Mouse (Mus musculus): ENCODE results near the gene Ercc6. TPM values are rescaled to one million over a fixed set of nuclear protein-coding genes. Genes with fewer than 3 reads are reported as not detected.

Ercc6 gene
- polyA plus RNA-seq, 1 experiment from 2014 or later: 18.8 TPM

DNA sequence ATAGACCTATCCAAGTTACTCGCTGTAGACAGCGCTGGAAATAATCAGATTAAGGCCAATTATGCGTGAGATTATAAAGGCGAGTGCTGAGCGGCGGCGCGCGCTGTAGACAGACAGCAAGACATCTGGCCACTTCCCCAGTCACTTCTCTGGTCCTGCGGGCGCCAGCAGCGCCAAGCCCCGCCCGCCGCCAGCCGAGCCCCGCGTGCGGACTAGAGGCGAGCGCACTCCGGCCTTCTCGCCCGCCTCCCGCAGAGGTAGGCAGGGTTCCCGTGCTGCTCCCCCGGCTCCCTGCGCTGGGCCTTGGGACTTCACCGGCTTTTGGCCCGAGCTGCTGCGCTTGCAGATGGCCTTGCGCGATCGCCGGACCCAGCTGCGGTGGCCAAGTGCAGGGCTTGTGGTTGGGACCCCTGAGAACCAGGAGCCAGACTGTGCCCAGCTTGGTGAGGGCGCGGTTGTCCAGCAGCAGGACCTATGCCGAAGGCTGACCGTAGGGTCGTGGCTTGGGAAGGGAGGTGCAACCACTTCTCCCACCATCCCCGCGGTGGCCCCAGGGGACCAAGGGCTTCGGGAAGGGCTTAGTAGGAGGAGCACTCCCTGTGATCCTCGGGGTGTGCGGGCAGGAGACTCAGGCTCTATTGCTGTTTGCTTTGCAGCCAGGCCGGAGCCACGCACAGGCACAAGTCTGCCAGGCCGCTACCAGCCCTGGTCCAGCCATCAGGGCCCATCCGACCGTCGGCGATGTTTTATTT lies 86.1 kb downstream of the Ercc6 start, which contains the start of gene Prrxl1:
Gene Prrxl1 (plus strand): TSS at position 118 of the 752 bp plus-strand sequence.
- peak within 1 kb of the TSS; percentile 23; the same call in 1 of the 2 replicates for H3K4me3 ChIP-seq (ENCODE audit: low read depth, low read length)
- H3K4me1 ChIP-seq (replicated peaks; ENCODE audit: control insufficient read depth, insufficient read depth, low read length): no peaks in the 10 kb centered on the region; the same call in 1 of the 2 replicates
- H3K9ac ChIP-seq (ENCODE audit: low read depth, low read length): no peak within 1 kb of the TSS
- WGBS: 3% methylated on average over 53 of the region's 53 CpGs
- peak within 1 kb of the TSS; percentile 30 for H3K4me2 ChIP-seq
- H3K27ac ChIP-seq (ENCODE audit: low read depth, low read length): no peak within 1 kb of the TSS
- H3K9me3 ChIP-seq (ENCODE audit: control insufficient read depth, low read length): no peaks in the 10 kb centered on the region
- DNase-seq (ENCODE audit: low spot score) (peak; percentile 39), ATAC-seq (replicated peaks; ENCODE audit: low FRiP score) (no peak)
- no peaks in the 10 kb centered on the region for H3K36me3 ChIP-seq (ENCODE audit: control insufficient read depth, insufficient read depth, low read length)
- peaks cover 79% of the 10 kb centered on the region for H3K27me3 ChIP-seq (replicated peaks; ENCODE audit: control insufficient read depth, insufficient read depth, low read length)

DNA sequence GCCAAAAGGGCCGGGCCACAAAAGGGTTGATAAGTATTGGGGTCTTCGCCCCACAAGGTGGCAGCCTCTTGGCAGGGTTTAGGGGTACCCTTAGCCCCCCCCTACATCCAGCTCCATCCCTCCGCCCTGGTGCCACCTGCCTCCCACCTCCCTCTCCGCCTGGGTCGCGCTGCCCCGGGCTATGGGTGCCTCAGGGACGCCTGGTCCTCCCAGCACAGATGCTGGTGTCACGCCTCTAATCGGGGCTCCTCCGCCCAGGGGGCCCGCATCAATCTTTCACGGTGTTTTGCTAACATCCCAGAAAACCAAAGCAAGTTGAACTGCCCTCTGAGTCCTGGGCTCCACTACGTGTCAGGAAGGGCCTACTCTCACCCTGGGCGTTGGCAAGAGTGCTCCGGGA lies 86.8 kb downstream of the Ercc6 start:
- H3K4me2 ChIP-seq: no peak overlapping the region
- DNase-seq (ENCODE audit: low spot score): no peak
- 7% methylated on average over 16 of the region's 16 CpGs for WGBS
- H3K9me3 ChIP-seq (ENCODE audit: control insufficient read depth, low read length): no peaks in the 10 kb centered on the region
- H3K4me3 ChIP-seq (ENCODE audit: low read depth, low read length): no peak overlapping the region
- no peak overlapping the region for H3K9ac ChIP-seq (ENCODE audit: low read depth, low read length)
- ATAC-seq (replicated peaks; ENCODE audit: low FRiP score): no peak
- H3K36me3 ChIP-seq (ENCODE audit: control insufficient read depth, insufficient read depth, low read length): no peaks in the 10 kb centered on the region
- H3K4me1 ChIP-seq (replicated peaks; ENCODE audit: control insufficient read depth, insufficient read depth, low read length): no peaks in the 10 kb centered on the region; the same call in 1 of the 2 replicates
- H3K27me3 ChIP-seq (replicated peaks; ENCODE audit: control insufficient read depth, insufficient read depth, low read length): peaks cover 73% of the 10 kb centered on the region
- H3K27ac ChIP-seq (ENCODE audit: low read depth, low read length): no peak overlapping the region

DNA sequence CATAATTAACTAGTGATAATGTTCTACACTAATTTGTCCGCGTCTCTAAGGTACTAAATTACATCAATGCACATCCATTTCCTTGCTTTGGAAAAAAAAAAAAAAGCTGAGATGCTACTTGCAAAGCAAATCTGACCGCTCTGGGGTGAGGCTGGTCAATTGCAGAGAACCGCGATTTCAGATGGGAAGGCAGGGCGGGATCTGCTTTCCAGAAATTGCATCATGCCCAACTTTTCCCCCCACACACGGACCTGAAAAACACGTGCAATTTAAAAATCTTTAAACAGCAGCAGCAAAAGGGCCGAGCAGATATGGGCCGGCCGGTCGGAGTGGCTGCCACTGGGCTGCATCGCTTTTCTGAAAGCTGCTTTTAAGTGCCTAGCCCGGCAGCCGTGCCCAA lies 92.2 kb downstream of the Ercc6 start:
- ATAC-seq (replicated peaks; ENCODE audit: low FRiP score): no peak
- WGBS: 60% methylated on average over 15 of the region's 15 CpGs

GRCm38 (mm10) chr14:32606316-32606715 lies 93.0 kb downstream of the Ercc6 start:
- Histone ChIP-seq H3K9me3 (ENCODE audit: control insufficient read depth, low read length) (no peaks in the 10 kb centered on the region), H3K4me3 (ENCODE audit: low read depth, low read length) (no peak overlapping the region), H3K4me1 (replicated peaks; ENCODE audit: control insufficient read depth, insufficient read depth, low read length) (no peaks in the 10 kb centered on the region), H3K27ac (ENCODE audit: low read depth, low read length) (no peak overlapping the region), H3K4me2 (no peak overlapping the region), H3K27me3 (replicated peaks; ENCODE audit: control insufficient read depth, insufficient read depth, low read length) (peaks cover 12% of the 10 kb centered on the region), H3K9ac (ENCODE audit: low read depth, low read length) (no peak overlapping the region), H3K36me3 (ENCODE audit: control insufficient read depth, insufficient read depth, low read length) (no peaks in the 10 kb centered on the region)
- 78% methylated on average over 8 of the region's 8 CpGs for WGBS
- ATAC-seq (replicated peaks; ENCODE audit: low FRiP score): no peak
- no peak for DNase-seq (ENCODE audit: low spot score)

More for the DNA sequence above, 92.2 kb downstream of the Ercc6 start:
- Histone ChIP-seq H3K27ac (ENCODE audit: low read depth, low read length) (no peak overlapping the region), H3K9ac (ENCODE audit: low read depth, low read length) (no peak overlapping the region), H3K4me1 (replicated peaks; ENCODE audit: control insufficient read depth, insufficient read depth, low read length) (no peaks in the 10 kb centered on the region), H3K27me3 (replicated peaks; ENCODE audit: control insufficient read depth, insufficient read depth, low read length) (peaks cover 20% of the 10 kb centered on the region), H3K36me3 (ENCODE audit: control insufficient read depth, insufficient read depth, low read length) (no peaks in the 10 kb centered on the region), H3K4me2 (no peak overlapping the region), H3K9me3 (ENCODE audit: control insufficient read depth, low read length) (no peaks in the 10 kb centered on the region), H3K4me3 (ENCODE audit: low read depth, low read length) (no peak overlapping the region)
- DNase-seq (ENCODE audit: low spot score): no peak

GRCm38 (mm10) chr14:32609392-32609791 lies 96.1 kb downstream of the Ercc6 start:
- ATAC-seq (replicated peaks; ENCODE audit: low FRiP score) (no peak), DNase-seq (ENCODE audit: low spot score) (no peak)
- H3K27ac ChIP-seq (ENCODE audit: low read depth, low read length): no peak overlapping the region
- H3K9me3 ChIP-seq (ENCODE audit: control insufficient read depth, low read length): no peaks in the 10 kb centered on the region
- H3K27me3 ChIP-seq (replicated peaks; ENCODE audit: control insufficient read depth, insufficient read depth, low read length): no peaks in the 10 kb centered on the region
- no peak overlapping the region for H3K4me2 ChIP-seq
- no peak overlapping the region for H3K9ac ChIP-seq (ENCODE audit: low read depth, low read length)
- H3K4me1 ChIP-seq (replicated peaks; ENCODE audit: control insufficient read depth, insufficient read depth, low read length): no peaks in the 10 kb centered on the region
- 21% methylated on average over 3 of the region's 3 CpGs for WGBS
- no peaks in the 10 kb centered on the region for H3K36me3 ChIP-seq (ENCODE audit: control insufficient read depth, insufficient read depth, low read length)
- no peak overlapping the region for H3K4me3 ChIP-seq (ENCODE audit: low read depth, low read length)

DNA sequence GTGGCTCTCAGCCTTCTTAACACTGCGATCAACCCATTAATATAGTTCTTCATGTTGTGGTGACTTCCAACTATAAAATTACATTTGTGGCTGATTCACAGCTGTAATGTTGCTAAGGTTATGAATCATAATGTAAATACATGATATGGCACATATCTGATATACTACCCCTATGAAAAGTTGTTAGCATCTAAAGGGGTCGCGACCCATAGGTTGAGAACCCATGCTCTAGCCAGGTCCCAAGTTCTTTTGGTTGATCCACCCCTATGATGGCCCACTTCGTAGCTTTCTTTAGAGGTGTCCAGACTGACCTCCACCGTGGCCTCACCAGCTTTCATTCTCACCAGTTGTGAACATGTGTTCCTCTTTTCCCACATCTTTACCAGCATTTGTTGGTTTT lies 103.9 kb downstream of the Ercc6 start:
- Histone ChIP-seq H3K4me1 (replicated peaks; ENCODE audit: control insufficient read depth, insufficient read depth, low read length) (no peaks in the 10 kb centered on the region), H3K4me2 (no peak overlapping the region), H3K27me3 (replicated peaks; ENCODE audit: control insufficient read depth, insufficient read depth, low read length) (no peaks in the 10 kb centered on the region), H3K9ac (ENCODE audit: low read depth, low read length) (no peak overlapping the region), H3K4me3 (ENCODE audit: low read depth, low read length) (no peak overlapping the region), H3K9me3 (ENCODE audit: control insufficient read depth, low read length) (no peaks in the 10 kb centered on the region), H3K36me3 (ENCODE audit: control insufficient read depth, insufficient read depth, low read length) (no peaks in the 10 kb centered on the region), H3K27ac (ENCODE audit: low read depth, low read length) (no peak overlapping the region)
- DNase-seq (ENCODE audit: low spot score) (no peak), ATAC-seq (replicated peaks; ENCODE audit: low FRiP score) (no peak)
- WGBS: 74% methylated on average over 5 of the region's 5 CpGs

- DNase-seq (ENCODE audit: low spot score): no peak
- Histone ChIP-seq H3K4me2 (no peak overlapping the region), H3K36me3 (ENCODE audit: control insufficient read depth, insufficient read depth, low read length) (no peaks in the 10 kb centered on the region), H3K4me1 (replicated peaks; ENCODE audit: control insufficient read depth, insufficient read depth, low read length) (no peaks in the 10 kb centered on the region), H3K9ac (ENCODE audit: low read depth, low read length) (no peak overlapping the region), H3K9me3 (ENCODE audit: control insufficient read depth, low read length) (no peaks in the 10 kb centered on the region), H3K27ac (ENCODE audit: low read depth, low read length) (no peak overlapping the region), H3K27me3 (replicated peaks; ENCODE audit: control insufficient read depth, insufficient read depth, low read length) (no peaks in the 10 kb centered on the region), H3K4me3 (ENCODE audit: low read depth, low read length) (no peak overlapping the region)
- WGBS: 42% methylated on average over 3 of the region's 3 CpGs
- no peak for ATAC-seq (replicated peaks; ENCODE audit: low FRiP score)
Observed at GRCm38 (mm10) chr14:32624245-32624644, 110.9 kb downstream of the Ercc6 start.

DNA sequence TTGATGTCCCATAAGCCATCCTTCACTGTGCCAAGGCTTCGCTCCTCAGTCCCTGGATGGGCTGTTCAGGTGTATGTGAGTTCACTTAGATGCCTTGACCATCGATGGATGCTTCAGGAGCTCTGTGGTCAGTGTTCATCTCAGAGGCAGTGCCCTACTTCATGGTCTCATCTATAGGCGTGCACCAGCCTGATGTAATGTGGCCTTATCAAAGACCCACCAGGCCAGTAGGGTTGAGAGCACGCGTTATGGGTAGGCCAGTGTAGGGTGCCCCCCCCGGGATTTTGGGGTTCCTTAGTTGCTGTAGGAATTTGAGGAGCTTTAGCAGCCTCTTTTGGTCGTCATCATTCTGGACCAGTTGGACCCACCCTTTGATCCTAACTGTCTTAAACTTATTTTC lies 111.5 kb downstream of the Ercc6 start:
- no peaks in the 10 kb centered on the region for H3K9me3 ChIP-seq (ENCODE audit: control insufficient read depth, low read length)
- no peak for DNase-seq (ENCODE audit: low spot score)
- H3K36me3 ChIP-seq (ENCODE audit: control insufficient read depth, insufficient read depth, low read length): no peaks in the 10 kb centered on the region
- H3K4me1 ChIP-seq (replicated peaks; ENCODE audit: control insufficient read depth, insufficient read depth, low read length): no peaks in the 10 kb centered on the region
- H3K27me3 ChIP-seq (replicated peaks; ENCODE audit: control insufficient read depth, insufficient read depth, low read length): no peaks in the 10 kb centered on the region
- H3K4me2 ChIP-seq: no peak overlapping the region
- no peak overlapping the region for H3K4me3 ChIP-seq (ENCODE audit: low read depth, low read length)
- no peak for ATAC-seq (replicated peaks; ENCODE audit: low FRiP score)
- 76% methylated on average over 7 of the region's 7 CpGs for WGBS
- H3K9ac ChIP-seq (ENCODE audit: low read depth, low read length): no peak overlapping the region
- H3K27ac ChIP-seq (ENCODE audit: low read depth, low read length): no peak overlapping the region

DNA sequence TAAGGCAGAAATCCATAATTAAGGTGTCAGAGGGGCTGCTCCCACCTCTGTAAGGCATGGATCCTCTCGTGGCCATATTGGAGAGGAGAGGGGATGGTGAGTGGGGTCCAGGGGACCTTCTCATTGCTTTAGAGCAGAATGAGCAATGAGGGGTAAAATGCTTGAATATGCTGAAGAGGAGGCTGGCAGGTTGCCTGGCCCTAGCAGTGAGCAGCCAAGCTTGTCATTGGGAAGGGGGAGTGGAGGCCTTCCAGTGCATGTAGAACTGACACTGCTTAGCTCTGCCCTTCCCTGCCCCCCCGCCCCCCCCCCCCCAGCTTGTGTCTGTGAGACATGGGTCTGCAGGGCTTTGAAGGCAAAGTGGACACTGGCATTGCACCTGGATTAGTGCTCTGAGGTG lies 114.0 kb downstream of the Ercc6 start:
- no peaks in the 10 kb centered on the region for H3K9me3 ChIP-seq (ENCODE audit: control insufficient read depth, low read length)
- WGBS: 48% methylated on average over 2 of the region's 2 CpGs
- no peaks in the 10 kb centered on the region for H3K4me1 ChIP-seq (replicated peaks; ENCODE audit: control insufficient read depth, insufficient read depth, low read length)
- no peak overlapping the region for H3K27ac ChIP-seq (ENCODE audit: low read depth, low read length)
- H3K9ac ChIP-seq (ENCODE audit: low read depth, low read length): no peak overlapping the region
- no peak for DNase-seq (ENCODE audit: low spot score)
- no peaks in the 10 kb centered on the region for H3K27me3 ChIP-seq (replicated peaks; ENCODE audit: control insufficient read depth, insufficient read depth, low read length)
- no peak overlapping the region for H3K4me3 ChIP-seq (ENCODE audit: low read depth, low read length)
- no peak overlapping the region for H3K4me2 ChIP-seq
- no peak for ATAC-seq (replicated peaks; ENCODE audit: low FRiP score)
- no peaks in the 10 kb centered on the region for H3K36me3 ChIP-seq (ENCODE audit: control insufficient read depth, insufficient read depth, low read length)
